In genomic region chr10:18317521-18317920, GRCm38 (mm10) we compare ENCODE assay signal across 10 mouse cellular contexts. TPM values are rescaled to one million over a fixed set of nuclear protein-coding genes. Genes with fewer than 3 reads are reported as not detected.
DNase-seq lines count a peak whose midpoint lies in the region; ATAC-seq lines count a peak whose summit lies in the region.
"Had no signal": no experiment of that assay in that cellular context is flagged by ENCODE, and none has a peak within 500 bp of the region (broad histone marks: within the 10 kb centered on the region; RNA-seq: fewer than 3 reads in every experiment).

No protein-coding gene starts in this region.

- no peak for DNase-seq in liver, embryonic 11.5 days (ENCODE audit: low spot score)
- DNase-seq in liver, result no peak
- DNase-seq in hindbrain, embryonic 14.5 days (ENCODE audit: low spot score), result no peak
- DNase-seq in midbrain, embryonic 14.5 days, result no peak
- DNase-seq in gastrocnemius, postnatal 25 days, result no peak
- no peak for DNase-seq in cerebellum, adult 11-12 months
- DNase-seq: cerebellum, postnatal 14 days had no signal

- no peak for ATAC-seq in forebrain, embryonic 12.5 days (ENCODE audit: low FRiP score)
- no peak for ATAC-seq in forebrain, embryonic 16.5 days
- no peak for ATAC-seq in liver, embryonic 11.5 days (replicated peaks; ENCODE audit: low FRiP score)
- ATAC-seq in hindbrain, embryonic 14.5 days (ENCODE audit: low FRiP score), result no peak
- no peak for ATAC-seq in midbrain, embryonic 14.5 days (ENCODE audit: low FRiP score, low TSS enrichment)

- peaks cover 24% of the 10 kb centered on the region; the same call in 1 of the 2 replicates for H3K27me3 ChIP-seq in forebrain, embryonic 12.5 days
- H3K27me3 ChIP-seq in forebrain, embryonic 16.5 days (replicated peaks; ENCODE audit: control insufficient read depth, insufficient read depth, low read length), result no peaks in the 10 kb centered on the region; the same call in 1 of the 2 replicates
- peaks cover 23% of the 10 kb centered on the region for H3K27me3 ChIP-seq in liver, embryonic 11.5 days (replicated peaks; ENCODE audit: control insufficient read depth, insufficient read depth, low read length)
- no peaks in the 10 kb centered on the region for H3K27me3 ChIP-seq in hindbrain, embryonic 14.5 days (ENCODE audit: control insufficient read depth, insufficient read depth, low read length)
- peaks cover 12% of the 10 kb centered on the region; the same call in 1 of the 2 replicates for H3K27me3 ChIP-seq in midbrain, embryonic 14.5 days (ENCODE audit: control insufficient read depth, insufficient read depth, low read length)
- H3K27me3 ChIP-seq: Patski had no signal

- H3K36me3 ChIP-seq in forebrain, embryonic 12.5 days (replicated peaks), result no peaks in the 10 kb centered on the region
- H3K36me3 ChIP-seq in forebrain, embryonic 16.5 days (ENCODE audit: control insufficient read depth, insufficient read depth), result no peaks in the 10 kb centered on the region
- H3K36me3 ChIP-seq in liver, embryonic 11.5 days (ENCODE audit: control insufficient read depth, insufficient read depth, low read length), result no peaks in the 10 kb centered on the region
- H3K36me3 ChIP-seq in hindbrain, embryonic 14.5 days (replicated peaks; ENCODE audit: control insufficient read depth, insufficient read depth), result no peaks in the 10 kb centered on the region
- no peaks in the 10 kb centered on the region for H3K36me3 ChIP-seq in midbrain, embryonic 14.5 days (ENCODE audit: control insufficient read depth, insufficient read depth, low read length)

- H3K27ac ChIP-seq in forebrain, embryonic 12.5 days, result no peak overlapping the region
- H3K27ac ChIP-seq in forebrain, embryonic 16.5 days (ENCODE audit: low read length), result no peak overlapping the region
- no peak overlapping the region for H3K27ac ChIP-seq in liver, embryonic 11.5 days (ENCODE audit: low read depth, low read length)
- H3K27ac ChIP-seq in hindbrain, embryonic 14.5 days, result no peak overlapping the region
- no peak overlapping the region for H3K27ac ChIP-seq in midbrain, embryonic 14.5 days (replicated peaks; ENCODE audit: low read depth, low read length)

- no peaks in the 10 kb centered on the region for H3K9me3 ChIP-seq in forebrain, embryonic 12.5 days
- H3K9me3 ChIP-seq in forebrain, embryonic 16.5 days (ENCODE audit: control insufficient read depth, low read length), result no peaks in the 10 kb centered on the region
- H3K9me3 ChIP-seq in liver, embryonic 11.5 days (ENCODE audit: control insufficient read depth, low read length), result no peaks in the 10 kb centered on the region
- no peaks in the 10 kb centered on the region for H3K9me3 ChIP-seq in hindbrain, embryonic 14.5 days (ENCODE audit: control insufficient read depth, low read length)
- no peaks in the 10 kb centered on the region for H3K9me3 ChIP-seq in midbrain, embryonic 14.5 days (ENCODE audit: control insufficient read depth, low read length)

- 47% methylated on average over 10 of the region's 10 CpGs for WGBS in forebrain, embryonic 12.5 days
- 45% methylated on average over 10 of the region's 10 CpGs for WGBS in forebrain, embryonic 16.5 days
- WGBS in liver, embryonic 11.5 days, result 41% methylated on average over 10 of the region's 10 CpGs
- 42% methylated on average over 10 of the region's 10 CpGs for WGBS in hindbrain, embryonic 14.5 days
- 47% methylated on average over 10 of the region's 10 CpGs for WGBS in midbrain, embryonic 14.5 days

- H3K4me1 ChIP-seq in forebrain, embryonic 12.5 days, result peaks cover 17% of the 10 kb centered on the region
- H3K4me1 ChIP-seq in forebrain, embryonic 16.5 days (replicated peaks; ENCODE audit: control insufficient read depth, insufficient read depth, low read length), result peaks cover 9% of the 10 kb centered on the region
- no peaks in the 10 kb centered on the region for H3K4me1 ChIP-seq in liver, embryonic 11.5 days (replicated peaks; ENCODE audit: control insufficient read depth, insufficient read depth, low read length)
- H3K4me1 ChIP-seq in hindbrain, embryonic 14.5 days (replicated peaks; ENCODE audit: control insufficient read depth, insufficient read depth, low read length), result peaks cover 5% of the 10 kb centered on the region
- no peaks in the 10 kb centered on the region; the same call in 1 of the 2 replicates for H3K4me1 ChIP-seq in midbrain, embryonic 14.5 days (ENCODE audit: control insufficient read depth, insufficient read depth, low read length)

- H3K9ac ChIP-seq in forebrain, embryonic 12.5 days, result no peak overlapping the region
- no peak overlapping the region for H3K9ac ChIP-seq in forebrain, embryonic 16.5 days (replicated peaks; ENCODE audit: low read depth, low read length)
- no peak overlapping the region for H3K9ac ChIP-seq in liver, embryonic 11.5 days (ENCODE audit: low read depth, low read length)
- no peak overlapping the region for H3K9ac ChIP-seq in hindbrain, embryonic 14.5 days
- H3K9ac ChIP-seq in midbrain, embryonic 14.5 days (replicated peaks; ENCODE audit: low read length), result no peak overlapping the region

- peak overlapping the region; percentile 93 for H3K4me2 ChIP-seq in forebrain, embryonic 12.5 days
- H3K4me2 ChIP-seq in forebrain, embryonic 16.5 days (ENCODE audit: low read length), result no peak overlapping the region
- H3K4me2 ChIP-seq in liver, embryonic 11.5 days, result peak overlapping the region; percentile 84; the same call in 1 of the 2 replicates
- peak overlapping the region; percentile 98 for H3K4me2 ChIP-seq in hindbrain, embryonic 14.5 days (replicated peaks)
- H3K4me2 ChIP-seq in midbrain, embryonic 14.5 days (ENCODE audit: low read length), result no peak overlapping the region

- no peak overlapping the region for H3K4me3 ChIP-seq in forebrain, embryonic 12.5 days (replicated peaks)
- no peak overlapping the region for H3K4me3 ChIP-seq in forebrain, embryonic 16.5 days (replicated peaks; ENCODE audit: low read length)
- no peak overlapping the region for H3K4me3 ChIP-seq in liver, embryonic 11.5 days (ENCODE audit: low read depth, low read length)
- H3K4me3 ChIP-seq in hindbrain, embryonic 14.5 days (replicated peaks; ENCODE audit: low read length), result peak overlapping the region; percentile 86; the same call in 1 of the 2 replicates
- H3K4me3 ChIP-seq in midbrain, embryonic 14.5 days (replicated peaks; ENCODE audit: low read depth, low read length), result peak overlapping the region; percentile 74; the same call in 1 of the 2 replicates

RNA-seq across cellular contexts. Expression of gene Nhsl1, which starts 1.3 kb away (rescaled TPM):
- polyA plus RNA-seq in forebrain, embryonic 12.5 days (2016; fragmentation: Nextera tagmentation; extraction: Ambion mirVana), result 15.9 and 17.2 TPM in 2 replicates
- polyA plus RNA-seq in forebrain, embryonic 16.5 days (2015; fragmentation: Nextera tagmentation; extraction: Ambion mirVana), result 16.9 and 17.4 TPM in 2 replicates
- polyA plus RNA-seq in liver, embryonic 11.5 days (2014; fragmentation: Nextera tagmentation; extraction: Ambion mirVana), result 2.6 and 2.9 TPM in 2 replicates
- 17.7 and 17.8 TPM in 2 replicates for polyA plus RNA-seq in hindbrain, embryonic 14.5 days (2014; fragmentation: Nextera tagmentation; extraction: Ambion mirVana)
- 13.9 and 16.9 TPM in 2 replicates for polyA plus RNA-seq in midbrain, embryonic 14.5 days (2014; fragmentation: Nextera tagmentation; extraction: Ambion mirVana)
- 1 to 10 TPM; 5.7 to 6.0 TPM for total RNA-seq in gastrocnemius, postnatal 25 days (2021)

Comparison
In these comparisons a context has a peak if more than half of its experiments do, and no peak if none do; other contexts are left out.
1. H3K4me2 ChIP-seq: peak in forebrain, embryonic 12.5 days (single experiment), liver, embryonic 11.5 days (single experiment) and hindbrain, embryonic 14.5 days (single experiment); none in forebrain, embryonic 16.5 days (single experiment) and midbrain, embryonic 14.5 days (single experiment).
2. H3K4me3 ChIP-seq: peak in hindbrain, embryonic 14.5 days (single experiment) and midbrain, embryonic 14.5 days (single experiment); none in forebrain, embryonic 12.5 days (single experiment), forebrain, embryonic 16.5 days (single experiment) and liver, embryonic 11.5 days (single experiment).